Mouse (Mus musculus): ENCODE results near the gene 1700028P14Rik. TPM values are rescaled to one million over a fixed set of nuclear protein-coding genes. Genes with fewer than 3 reads are reported as not detected.

1700028P14Rik gene
- total RNA-seq, 2 experiments from 2014 or later: not detected

- DNase-seq (ENCODE audit: low spot score): no peak
Measured at GRCm38 (mm10) chr19:23609724-23610123, 42.9 kb downstream of the 1700028P14Rik start.

- DNase-seq (ENCODE audit: low spot score): no peak
Measured at GRCm38 (mm10) chr19:23607951-23608350, 44.7 kb downstream of the 1700028P14Rik start.

- DNase-seq (ENCODE audit: low spot score): no peak
Measured at GRCm38 (mm10) chr19:23594950-23595349, 57.7 kb downstream of the 1700028P14Rik start.

- DNase-seq (ENCODE audit: low spot score): no peak
Measured at GRCm38 (mm10) chr19:23578606-23579355, 73.8 kb downstream of the 1700028P14Rik start.

GRCm38 (mm10) chr19:23576685-23577084, 75.9 kb downstream of the 1700028P14Rik start:
- DNase-seq (ENCODE audit: low spot score): no peak

- no peak for DNase-seq (ENCODE audit: low spot score)
Measured at GRCm38 (mm10) chr19:23563693-23564092, 88.9 kb downstream of the 1700028P14Rik start.

GRCm38 (mm10) chr19:23562588-23562987, 90.0 kb downstream of the 1700028P14Rik start:
- DNase-seq (ENCODE audit: low spot score): no peak

- no peak for DNase-seq (ENCODE audit: low spot score)
Measured at GRCm38 (mm10) chr19:23562061-23562460, 90.6 kb downstream of the 1700028P14Rik start.

GRCm38 (mm10) chr19:23553450-23553849, 99.2 kb downstream of the 1700028P14Rik start:
- DNase-seq (ENCODE audit: low spot score): no peak

GRCm38 (mm10) chr19:23545604-23546003, 107.0 kb downstream of the 1700028P14Rik start:
- no peak for DNase-seq (ENCODE audit: low spot score)

- no peak for DNase-seq (ENCODE audit: low spot score)
Measured at GRCm38 (mm10) chr19:23543244-23544004, 109.2 kb downstream of the 1700028P14Rik start.

GRCm38 (mm10) chr19:23542759-23543158, 109.9 kb downstream of the 1700028P14Rik start:
- DNase-seq (ENCODE audit: low spot score): no peak

- DNase-seq (ENCODE audit: low spot score): no peak
Measured at GRCm38 (mm10) chr19:23535700-23536099, 116.9 kb downstream of the 1700028P14Rik start.

- DNase-seq (ENCODE audit: low spot score): no peak
Measured at GRCm38 (mm10) chr19:23531899-23532298, 120.7 kb downstream of the 1700028P14Rik start.

GRCm38 (mm10) chr19:23523711-23524110, 128.9 kb downstream of the 1700028P14Rik start:
- DNase-seq (ENCODE audit: low spot score): peak; percentile 64

GRCm38 (mm10) chr19:23521831-23522230, 130.8 kb downstream of the 1700028P14Rik start:
- no peak for DNase-seq (ENCODE audit: low spot score)

- no peak for DNase-seq (ENCODE audit: low spot score)
Measured at GRCm38 (mm10) chr19:23521071-23521470, 131.5 kb downstream of the 1700028P14Rik start.

- peak; percentile 2 for DNase-seq (ENCODE audit: low spot score)
Measured at GRCm38 (mm10) chr19:23520629-23521028, 132.0 kb downstream of the 1700028P14Rik start.

- DNase-seq (ENCODE audit: low spot score): no peak
Measured at GRCm38 (mm10) chr19:23518477-23518876, 134.1 kb downstream of the 1700028P14Rik start.

GRCm38 (mm10) chr19:23511303-23511702, 141.3 kb downstream of the 1700028P14Rik start:
- peak; percentile 36 for DNase-seq (ENCODE audit: low spot score)
